Mouse (Mus musculus) c-Kit-positive CD71-positive TER-119-positive erythroid progenitor cells, embryonic 14.5 days (primary cell): ENCODE data around the gene Zmat5.

Experiments
- DNase-seq: peaks from one replicate; pipeline ENCODE4 v3.0.0-alpha.2; 2013; ENCODE audit warnings: low spot score

Zmat5 gene

DNA sequence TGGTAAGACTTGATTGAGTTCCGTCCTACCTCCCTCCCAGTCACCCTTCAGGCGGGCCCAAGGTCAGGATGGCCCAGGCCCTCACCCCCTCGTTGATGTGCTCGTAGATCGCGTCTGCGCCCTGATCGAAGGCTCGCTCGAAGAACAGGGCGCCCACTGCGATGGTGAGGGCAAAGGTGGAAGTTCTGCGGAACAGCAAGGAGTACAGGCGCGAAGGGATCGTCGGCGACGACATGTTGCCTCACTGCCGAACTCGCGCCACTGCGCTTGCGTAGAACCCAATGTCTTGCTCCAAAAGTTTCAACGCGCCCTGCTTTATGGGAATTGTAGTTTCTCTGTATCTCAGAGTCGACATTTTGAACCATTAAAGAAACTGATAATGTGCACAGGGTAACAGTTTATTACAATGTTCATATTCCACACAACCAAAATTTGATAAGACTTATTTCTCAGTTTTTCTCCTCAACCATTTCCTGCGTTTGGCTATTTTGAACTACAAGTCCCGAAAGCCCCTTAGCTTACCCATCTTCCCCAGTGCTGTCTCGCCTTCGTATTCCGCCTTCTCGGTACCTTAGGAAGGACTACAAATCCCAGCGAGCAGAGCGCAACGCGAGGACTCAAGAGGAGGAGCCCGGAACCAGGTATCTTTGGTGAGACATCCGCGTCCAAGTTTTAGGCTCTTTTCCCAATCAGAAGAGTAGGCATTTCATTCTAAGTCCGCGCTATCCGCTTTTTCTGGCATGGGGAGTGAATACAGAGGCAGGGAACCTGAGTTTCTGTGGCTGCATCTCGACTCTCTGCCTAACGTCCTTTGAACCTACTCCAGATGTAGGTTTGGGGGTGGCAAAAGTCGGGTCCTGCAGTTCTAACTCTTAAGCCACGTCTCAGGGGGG, at the start of gene Zmat5, which contains the start of gene Uqcr10:
Gene Zmat5, plus strand, starts transcription at position 607 of the 893 bp plus-strand sequence.
Gene Uqcr10, minus strand, starts transcription at position 271 of the 893 bp plus-strand sequence.
- peak; percentile 95 for DNase-seq

DNA sequence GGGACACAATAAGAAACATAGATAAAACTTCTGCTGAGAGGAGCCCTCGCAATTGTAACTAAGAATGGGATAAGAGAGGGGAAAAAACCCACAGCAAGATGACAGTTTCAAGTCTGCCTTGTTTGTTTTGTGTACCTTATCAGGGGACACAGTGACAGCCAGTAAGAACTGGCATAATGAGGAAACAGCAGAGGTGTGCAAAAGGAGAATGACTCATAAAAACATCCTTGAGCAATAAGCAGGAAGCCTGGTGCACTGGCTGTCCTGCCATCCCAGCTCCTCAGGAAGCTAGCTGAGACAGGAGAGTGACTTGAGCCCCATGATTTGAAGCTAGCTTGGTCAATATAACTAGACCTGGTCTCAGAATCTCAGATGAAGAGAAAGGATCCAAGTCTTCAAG, 44.7 kb upstream of the Zmat5 start:
- DNase-seq, result peak; percentile 39

DNA sequence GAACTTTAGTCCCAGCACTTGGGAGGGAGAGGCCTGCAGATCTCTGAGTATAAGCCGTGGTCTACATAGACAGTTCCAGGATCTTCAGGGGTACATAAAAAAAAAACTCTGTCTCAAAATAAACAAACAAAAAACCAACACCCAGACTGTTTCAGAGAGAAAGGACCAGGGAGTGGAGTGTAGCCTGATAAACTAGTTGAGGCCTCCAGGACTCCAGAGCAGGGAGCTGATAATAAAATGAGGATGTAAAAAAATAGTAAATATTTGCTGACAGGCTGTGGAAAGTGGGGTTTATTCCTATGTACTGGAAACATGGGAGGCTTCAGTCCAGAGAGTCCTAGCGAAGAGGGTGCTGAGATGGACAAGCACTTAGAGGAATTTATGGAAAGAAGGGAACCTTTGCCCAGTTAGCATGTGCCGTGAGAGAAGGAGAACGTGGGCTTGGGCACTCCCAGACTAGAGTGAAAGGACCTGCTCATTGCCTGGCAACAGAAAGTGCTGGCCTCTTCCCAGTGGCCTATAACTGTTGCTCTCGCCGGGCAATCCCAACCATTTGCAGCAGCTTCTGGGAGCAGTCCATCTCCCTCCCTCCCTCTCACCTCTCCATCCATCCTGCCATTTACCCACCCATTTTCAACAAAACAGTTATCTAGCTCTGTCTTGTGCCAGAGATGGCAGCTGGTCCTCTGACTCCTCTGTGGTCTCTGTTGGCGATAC, 44.0 kb upstream of the Zmat5 start:
- peak; percentile 34 for DNase-seq

DNA sequence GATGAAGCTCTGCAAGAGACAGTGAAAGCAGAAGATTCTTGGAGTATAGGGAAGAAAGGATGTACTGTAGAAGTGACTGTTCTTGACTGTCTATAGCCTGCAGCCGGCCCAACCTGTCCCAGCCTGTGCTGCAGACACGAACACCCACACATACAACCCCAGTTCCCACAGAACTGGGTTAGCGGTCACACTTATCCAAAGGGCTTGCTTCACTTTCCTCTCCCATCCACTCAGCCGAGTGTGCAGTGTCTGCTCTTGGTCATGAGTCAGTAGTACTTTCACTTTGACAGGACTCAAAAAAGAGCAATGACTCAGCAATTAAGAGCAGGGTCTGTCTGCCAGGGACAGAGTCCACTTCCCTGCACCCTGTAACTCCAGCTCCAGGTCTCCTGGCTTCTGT, 43.2 kb upstream of the Zmat5 start:
- peak; percentile 57 for DNase-seq

DNA sequence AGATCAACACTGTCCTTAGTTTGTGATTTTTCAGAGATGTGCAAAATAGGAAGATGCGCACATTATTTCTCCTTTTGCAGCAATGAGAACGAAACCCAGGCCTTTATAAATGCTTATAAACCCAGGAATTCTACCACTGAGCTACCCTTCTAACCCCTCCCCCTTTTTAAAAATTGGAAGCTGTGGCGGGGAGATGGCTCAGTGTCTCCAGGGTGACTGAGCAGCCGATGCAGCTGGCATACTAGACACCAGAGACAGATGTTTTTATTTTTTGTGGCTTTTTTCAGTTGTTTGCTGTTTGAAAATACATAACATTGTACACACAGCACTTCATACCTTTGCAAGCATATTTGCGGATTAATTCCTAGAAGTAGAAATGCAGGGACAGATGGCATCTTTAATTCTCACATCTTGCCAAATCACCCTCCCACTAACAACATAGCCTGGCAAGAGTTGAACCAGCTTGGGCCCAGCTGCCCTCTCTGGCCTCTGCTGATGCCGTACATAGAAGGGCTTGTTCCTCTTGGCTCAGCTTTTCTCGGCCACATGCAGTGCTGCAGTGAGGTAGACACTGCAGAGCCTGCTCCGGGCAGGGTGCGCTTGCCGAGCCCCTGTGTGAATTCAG, 42.5 kb upstream of the Zmat5 start:
- DNase-seq, result no peak

DNA sequence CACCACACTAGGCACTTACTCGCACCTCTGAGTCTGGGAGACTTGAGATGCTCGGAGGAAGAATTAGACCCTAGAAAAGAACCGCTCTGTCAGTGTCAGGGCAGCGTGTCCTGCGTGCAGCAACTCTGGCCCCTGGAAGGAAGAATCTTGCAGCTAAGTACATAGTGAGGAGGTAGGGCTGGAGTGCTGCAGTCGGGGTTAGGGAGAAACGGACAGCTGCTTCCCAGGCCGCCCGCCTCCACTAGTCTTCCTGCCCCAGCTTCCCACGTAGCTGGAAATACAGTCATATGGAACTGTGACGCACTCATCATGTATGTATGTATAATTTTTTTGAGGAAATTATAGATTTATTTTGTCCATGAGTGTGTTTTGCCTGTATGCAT, 42.0 kb upstream of the Zmat5 start:
- DNase-seq, result no peak

DNA sequence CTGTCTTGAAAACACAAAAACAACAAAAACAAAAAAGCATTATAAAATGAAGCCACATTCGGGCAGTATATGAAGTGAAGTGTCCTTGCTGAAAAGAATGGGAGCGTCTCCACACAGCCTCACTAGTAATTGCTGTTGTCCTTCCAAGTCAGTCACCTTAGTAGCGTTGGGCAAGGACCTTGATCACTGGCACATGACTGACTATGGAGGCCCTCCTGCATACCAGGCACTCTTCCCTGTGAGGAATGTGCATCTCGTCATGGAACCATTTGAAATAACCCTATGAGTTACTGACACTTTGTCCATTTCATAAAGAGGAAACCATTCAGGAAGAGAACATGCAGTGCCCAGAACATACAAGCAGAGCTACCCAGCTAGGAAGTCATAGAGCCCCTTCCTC, 32.7 kb upstream of the Zmat5 start:
- DNase-seq, result no peak

DNA sequence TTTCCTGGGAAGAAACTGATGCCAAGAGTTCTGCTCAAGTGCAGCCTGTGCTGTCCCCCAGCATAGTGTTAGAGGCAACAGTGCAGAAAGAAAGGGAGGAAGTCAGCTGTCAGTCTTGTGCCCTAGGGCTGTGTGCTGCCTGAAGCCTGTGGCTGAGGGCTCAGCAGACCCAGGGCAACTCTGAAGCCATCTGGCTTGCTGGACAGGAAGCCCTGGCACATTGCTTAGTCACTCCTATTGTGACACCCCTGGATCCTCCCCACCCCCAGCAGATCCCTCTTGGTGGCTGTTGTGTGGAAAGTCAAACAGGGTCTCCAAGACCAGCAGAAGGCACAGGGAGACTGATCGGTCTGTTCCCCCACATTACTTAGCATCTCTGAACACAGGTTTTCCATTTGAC, 29.9 kb upstream of the Zmat5 start:
- DNase-seq, result no peak

DNA sequence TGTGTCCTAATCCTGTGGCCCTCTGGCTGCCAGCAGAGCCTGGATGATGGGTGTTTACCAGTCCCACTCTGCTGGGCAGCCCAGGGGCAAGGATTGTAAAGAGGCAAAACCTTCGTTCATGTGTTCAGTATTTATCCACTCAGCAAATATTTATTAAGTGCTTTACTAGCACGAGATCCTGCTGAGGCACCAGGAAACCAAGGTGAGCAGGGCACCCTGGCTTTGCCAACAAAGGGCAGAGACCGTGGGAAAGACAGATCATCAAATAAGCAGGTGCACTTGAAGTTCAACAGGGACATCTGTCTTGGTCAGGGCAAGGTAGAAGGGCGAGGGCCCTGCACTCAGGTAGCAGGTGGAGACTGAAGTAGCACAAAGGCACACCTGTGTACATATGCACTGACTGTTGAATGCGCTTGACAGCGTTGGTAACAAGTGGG, 29.3 kb upstream of the Zmat5 start:
- DNase-seq, result no peak

DNA sequence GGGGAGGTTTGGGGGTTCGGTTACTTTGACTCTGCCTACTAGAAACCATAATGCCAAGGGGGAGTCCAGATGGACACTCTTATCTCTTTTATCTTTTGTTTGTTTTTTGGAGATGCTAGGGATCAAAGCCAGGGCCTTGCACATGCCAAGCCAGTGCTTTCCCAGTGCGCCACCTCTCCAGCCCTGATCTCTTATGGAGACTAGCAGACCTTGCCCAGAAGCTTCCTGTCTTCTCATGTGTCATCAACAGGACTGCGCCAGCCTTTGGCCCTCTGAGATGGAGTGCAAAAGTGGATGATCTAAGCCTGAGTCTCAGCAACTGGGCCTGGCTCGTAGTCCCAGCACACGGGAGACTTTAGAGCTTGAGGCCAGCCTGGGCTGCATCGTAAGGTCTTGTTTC, 28.8 kb upstream of the Zmat5 start:
- DNase-seq, result no peak

DNA sequence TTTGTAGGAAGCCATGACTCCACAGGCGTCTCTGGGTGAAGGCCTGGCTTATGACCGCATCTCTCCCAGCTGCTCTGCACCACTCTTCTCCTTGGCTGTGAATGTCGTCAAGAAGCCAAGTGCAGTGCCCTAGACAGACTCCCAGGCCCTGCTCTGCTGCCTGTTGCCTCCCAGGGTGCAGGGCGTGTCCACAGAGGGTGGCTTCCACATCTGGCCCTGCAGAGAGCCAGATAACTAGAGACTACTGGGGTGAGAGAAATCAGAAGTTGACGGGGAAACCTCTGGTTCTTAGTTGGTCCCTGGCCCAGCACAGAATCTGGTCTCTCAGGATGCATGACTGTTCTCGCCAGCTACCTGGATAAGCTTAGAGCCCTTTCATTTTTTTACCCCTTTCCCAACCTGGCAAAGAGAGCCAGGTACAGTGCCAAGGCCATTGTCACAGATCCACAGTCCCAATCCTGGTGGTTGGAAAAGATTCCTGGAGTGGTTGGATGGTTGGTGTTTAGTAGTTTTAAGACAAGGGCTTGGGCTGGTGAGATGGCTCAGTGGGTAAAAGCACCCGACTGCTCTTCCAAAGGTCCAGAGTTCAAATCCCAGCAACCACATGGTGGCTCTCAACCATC, 27.1 kb upstream of the Zmat5 start:
- DNase-seq, result peak; percentile 85

DNA sequence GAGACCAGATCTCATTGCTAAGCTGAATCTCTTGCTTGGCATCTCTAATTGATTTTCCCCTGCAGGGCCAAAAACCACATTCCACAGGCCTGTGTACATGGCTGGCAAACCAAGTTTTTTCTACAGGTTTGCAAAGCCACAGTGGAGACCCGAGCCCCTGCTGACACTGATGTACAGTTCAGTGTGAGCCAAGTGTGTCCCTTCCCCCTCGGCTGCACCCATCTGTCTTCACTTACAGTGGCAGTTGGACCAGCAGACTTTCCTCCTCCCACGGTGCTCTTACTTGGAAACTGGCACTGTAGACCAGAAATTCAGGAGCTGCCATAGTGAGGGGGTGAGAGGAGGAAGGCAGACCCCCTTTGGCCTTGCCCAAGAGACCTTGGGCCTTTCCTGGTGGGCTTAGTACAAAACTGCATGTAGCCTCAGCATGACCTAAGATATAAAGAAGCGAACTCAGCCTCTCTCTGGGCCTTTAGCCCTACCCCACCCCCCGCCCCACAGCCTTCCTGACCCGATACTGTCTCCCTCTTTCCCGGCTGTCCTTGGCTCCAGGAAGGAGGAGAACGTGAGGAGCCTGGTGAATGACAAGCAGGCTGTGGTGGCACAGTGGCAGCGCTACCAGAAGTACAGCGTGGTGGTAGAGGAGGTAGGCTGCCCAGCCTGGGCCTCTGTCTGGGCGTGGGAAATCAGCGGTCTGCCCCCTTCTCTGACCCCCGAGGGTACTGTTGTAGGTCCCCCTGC, 25.6 kb upstream of the Zmat5 start:
- no peak for DNase-seq

DNA sequence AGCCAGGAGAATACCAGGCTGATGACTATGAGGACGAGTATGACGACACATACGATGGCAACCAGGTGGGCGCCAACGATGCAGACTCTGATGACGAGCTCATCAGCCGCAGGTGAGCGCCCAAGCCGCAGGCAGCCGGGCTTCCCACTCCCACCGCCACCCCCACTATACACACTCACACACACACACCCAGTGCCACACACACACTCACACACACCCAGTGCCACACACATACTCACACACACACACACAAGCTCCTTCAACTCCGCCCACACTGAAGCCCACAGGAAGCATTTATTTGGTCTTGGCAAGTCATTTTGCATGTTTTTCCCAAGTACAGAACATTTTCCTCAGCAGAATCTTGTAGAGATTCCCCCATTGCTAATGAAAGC, 25.0 kb upstream of the Zmat5 start:
- no peak for DNase-seq

DNA sequence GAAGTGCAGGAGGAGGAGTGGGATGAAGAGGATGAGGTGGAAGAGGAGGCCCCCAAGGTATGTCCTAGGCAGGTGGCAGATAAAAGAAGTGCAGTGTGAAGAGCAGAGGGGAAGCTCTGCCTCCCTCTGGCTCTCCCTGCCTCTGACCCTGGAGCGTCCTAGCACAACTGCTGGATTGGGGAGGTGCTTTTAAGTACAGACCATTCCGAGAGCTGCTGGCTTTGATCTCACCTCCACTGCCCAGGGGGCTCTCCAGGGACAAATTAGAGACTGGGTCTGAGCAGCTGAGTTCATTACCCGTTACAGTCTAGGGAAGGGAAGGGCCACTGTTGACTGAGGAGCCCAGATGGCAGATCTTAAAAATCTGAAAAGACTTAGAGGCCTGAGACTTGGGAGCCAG, 24.4 kb upstream of the Zmat5 start:
- DNase-seq, result no peak

DNA sequence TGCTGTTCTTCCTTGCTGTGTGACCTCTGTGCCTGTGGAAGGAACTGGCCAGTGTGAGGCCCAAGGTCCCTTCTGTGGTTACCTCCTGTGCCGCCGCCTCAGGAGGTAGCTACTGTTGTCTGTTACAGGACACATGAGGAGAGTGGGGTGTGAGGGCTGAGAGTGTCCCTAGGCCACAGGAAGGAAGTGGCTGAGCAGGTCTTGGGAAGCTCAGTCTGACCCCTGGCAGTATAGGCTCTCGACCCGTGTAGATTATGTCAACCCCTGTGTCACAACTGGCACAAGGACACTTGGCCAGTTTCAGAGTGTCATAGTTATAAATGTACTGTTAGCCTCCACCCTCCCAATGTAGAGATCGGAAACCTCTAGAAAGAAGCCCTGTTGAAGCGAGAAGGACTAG, 21.0 kb upstream of the Zmat5 start:
- DNase-seq, result no peak

DNA sequence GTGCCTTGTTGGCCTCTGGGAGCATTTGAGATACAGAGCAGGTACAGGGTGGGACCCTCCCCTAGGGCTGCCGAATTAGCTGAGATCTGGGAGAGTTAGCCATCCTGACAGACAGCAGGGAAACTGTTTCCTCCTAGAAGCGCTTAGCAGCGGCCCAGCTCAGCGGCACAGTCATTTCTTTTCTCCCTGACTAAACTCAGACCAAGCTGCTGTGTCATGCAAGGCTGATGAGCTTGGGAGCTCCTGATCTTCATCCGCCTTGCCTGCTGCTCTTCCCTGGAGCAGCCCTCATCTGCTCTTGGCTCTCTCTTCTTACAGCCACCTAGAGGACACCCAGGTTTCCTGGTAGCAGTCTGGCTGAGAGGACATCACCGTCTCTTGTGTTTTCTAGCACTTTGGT, 20.3 kb upstream of the Zmat5 start:
- no peak for DNase-seq

DNA sequence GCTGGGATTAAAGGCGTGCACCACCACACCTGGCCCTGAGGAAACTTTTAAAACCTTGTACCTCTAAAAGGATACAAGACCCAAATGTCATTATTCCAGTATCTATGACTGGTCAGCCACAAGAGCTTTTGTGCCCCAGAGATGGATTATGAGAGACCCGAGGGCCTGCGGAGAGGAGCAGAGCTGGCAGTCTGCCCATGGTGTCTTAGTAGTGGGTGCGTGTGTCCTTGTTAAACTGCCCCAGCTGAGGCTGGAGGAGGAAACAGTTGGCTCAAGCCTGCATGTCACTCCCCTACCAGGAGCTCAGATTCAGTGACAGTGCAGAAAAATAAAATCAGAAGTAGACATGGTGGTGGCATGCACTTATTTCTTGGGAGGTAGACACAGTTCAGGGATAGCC, 19.4 kb upstream of the Zmat5 start:
- DNase-seq, result no peak

DNA sequence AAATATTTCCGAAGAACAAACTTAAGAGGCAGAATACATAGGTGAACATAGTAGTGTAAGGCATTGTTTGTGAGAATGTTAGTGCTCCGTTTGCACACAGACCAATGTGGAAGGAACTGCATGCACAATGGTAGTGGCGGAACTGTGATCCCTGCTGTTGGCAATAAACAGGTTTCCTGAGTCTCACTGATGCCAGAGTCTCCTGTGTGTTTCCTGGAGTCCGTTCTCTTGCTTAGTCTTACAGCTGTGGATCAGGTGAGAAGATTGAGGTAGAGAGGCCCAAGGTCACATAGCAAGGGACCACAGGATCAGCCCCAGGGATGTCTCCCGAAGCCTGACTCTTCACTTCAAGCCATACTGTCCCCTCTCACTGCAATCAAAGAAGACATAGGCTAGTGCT, 19.0 kb upstream of the Zmat5 start:
- no peak for DNase-seq

DNA sequence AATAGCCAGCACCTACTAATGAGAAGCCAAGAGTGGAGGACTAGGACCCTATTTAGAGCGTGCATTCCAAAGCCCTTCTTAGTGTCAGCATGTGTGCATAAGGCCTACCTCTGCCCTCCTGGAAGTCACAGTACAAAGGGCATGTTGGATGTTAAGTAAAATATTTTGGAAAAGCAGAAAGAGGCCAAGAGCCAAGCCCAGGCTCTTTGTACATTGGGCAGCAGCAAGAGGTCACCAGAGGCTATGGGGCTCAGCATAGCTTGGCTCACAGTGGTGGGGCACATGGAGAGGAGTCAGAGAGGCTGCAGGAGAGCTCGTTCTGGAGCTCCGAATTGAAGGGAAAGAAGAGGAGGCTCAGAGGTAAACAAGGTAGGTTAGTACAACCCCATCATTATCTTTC, 17.5 kb upstream of the Zmat5 start:
- DNase-seq, result no peak

DNA sequence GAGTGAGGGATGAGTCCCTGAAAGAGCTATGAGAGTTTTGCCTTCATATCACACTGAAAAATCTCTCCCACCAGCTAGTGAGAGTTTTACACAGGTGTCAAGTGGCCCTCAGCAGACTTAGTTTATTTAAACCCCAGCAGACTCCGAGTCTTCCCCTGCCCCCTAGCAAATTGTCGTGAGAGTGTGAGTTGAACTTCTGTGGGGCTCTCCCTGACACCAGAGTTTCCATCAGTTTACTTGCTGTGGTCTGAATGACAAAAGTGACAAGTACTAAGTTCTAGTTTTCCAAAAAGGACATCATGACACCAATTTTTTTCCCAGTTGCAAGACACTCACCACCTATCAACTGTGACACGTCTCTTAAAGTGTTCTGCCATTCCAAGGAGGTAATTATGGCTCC, 16.6 kb upstream of the Zmat5 start:
- DNase-seq, result no peak

DNA sequence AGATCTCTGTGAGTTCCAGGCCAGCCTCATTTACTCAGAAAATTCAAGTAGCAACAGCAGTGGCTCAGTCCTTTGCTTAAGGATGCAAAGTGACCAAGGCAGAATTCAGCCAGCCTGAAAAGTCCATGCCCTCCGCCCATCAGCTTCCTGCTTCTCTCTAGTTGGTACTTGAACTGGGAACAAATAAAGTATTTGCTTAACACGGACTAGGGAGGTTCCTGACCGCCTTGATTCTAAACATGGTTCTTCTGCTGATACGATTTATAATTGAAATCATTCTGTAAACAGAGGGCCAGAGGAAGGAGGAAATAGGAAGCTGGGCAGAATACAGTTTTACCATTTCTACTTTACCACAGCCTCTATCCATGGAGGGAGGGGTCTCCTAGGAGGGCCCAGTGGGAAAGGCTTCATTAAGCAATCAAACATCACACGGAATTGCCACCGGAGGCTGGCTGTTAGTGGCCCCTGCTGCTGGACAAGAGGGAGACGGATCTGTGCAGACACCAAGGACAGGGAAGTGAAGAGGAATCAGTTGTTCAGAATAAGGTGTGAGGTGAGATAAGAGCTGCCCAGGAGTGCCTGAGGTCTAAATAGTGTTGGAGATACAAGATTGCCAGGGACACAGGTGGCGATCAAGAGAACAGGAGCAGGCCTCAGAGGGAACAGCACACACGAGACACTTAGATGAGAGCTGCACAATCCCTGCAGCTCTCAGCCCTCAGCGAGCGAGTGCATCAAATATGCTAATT, 15.7 kb upstream of the Zmat5 start:
- DNase-seq, result no peak
